Mouse (Mus musculus) liver, embryonic 14.5 days (tissue): ENCODE measurements around the gene Rab8b. TPM values are rescaled to one million over a fixed set of nuclear protein-coding genes. Genes with fewer than 3 reads are reported as not detected.

ENCODE experiments used
- ATAC-seq: fragments of 200-750 bp; cut with Nextera tagmentation; 2 replicates; pipeline ENCODE4 v1.8.0; 2017; ENCODE audit warnings: moderate number of reproducible peaks, mild to moderate bottlenecking, moderate library complexity; ENCODE audit not compliant: insufficient read depth
- DNase-seq, 3 experiments: peaks; one replicate each; pipeline ENCODE4 v3.0.0-alpha.2; 2012 to 2013; ENCODE audit warnings: low read depth in 3 of 3, low spot score in 3 of 3
- H3K27ac ChIP-seq: fragments of 300-500 bp; sonication (generic); 2 replicates; pipeline ENCODE4 v1.5.1; 2014; ENCODE audit warnings: moderate library complexity, mild to moderate bottlenecking, control low read depth, inconsistent platforms
- H3K27me3 ChIP-seq: fragments of 300-500 bp; sonication (generic); 2 replicates; pipeline ENCODE4 v1.6.1; 2014; ENCODE audit warnings: mild to moderate bottlenecking, low read length, moderate library complexity; ENCODE audit not compliant: control insufficient read depth, insufficient read depth
- H3K36me3 ChIP-seq: fragments of 300-500 bp; sonication (generic); replicated peaks from 2 replicates; pipeline ENCODE4 v1.6.1; 2014; ENCODE audit warnings: low read depth; ENCODE audit not compliant: control insufficient read depth, insufficient read depth
- H3K4me1 ChIP-seq, 2 experiments: fragments of 200-500 bp in 1 of 2; fragments of 300-500 bp in 1 of 2; sonication (generic) in 1 of 2; replicated peaks; 2 replicates each; pipeline ENCODE4 v1.6.1; 2012 to 2014; ENCODE audit warnings: antibody characterized with exemption in 1 of 2, inconsistent platforms in 1 of 2, low read length in 1 of 2; ENCODE audit not compliant: control insufficient read depth in 2 of 2, insufficient read depth in 2 of 2
- H3K4me2 ChIP-seq: fragments of 300-500 bp; sonication (generic); 2 replicates; pipeline ENCODE4 v1.6.1; 2014; ENCODE audit warnings: low read depth, mild to moderate bottlenecking, control low read depth, moderate library complexity
- H3K4me3 ChIP-seq, 2 experiments: fragments of 200-500 bp in 1 of 2; fragments of 300-500 bp in 1 of 2; sonication (generic) in 1 of 2; 2 replicates each; pipeline ENCODE4 v1.5.1; 2012 to 2014; ENCODE audit warnings: low read depth in 2 of 2, low read length in 2 of 2, mild to moderate bottlenecking in 2 of 2, control low read depth in 1 of 2, inconsistent platforms in 1 of 2, moderate library complexity in 1 of 2; ENCODE audit not compliant: insufficient read depth in 1 of 2
- H3K9ac ChIP-seq: fragments of 300-500 bp; sonication (generic); replicated peaks from 2 replicates; pipeline ENCODE4 v1.6.1; 2014; ENCODE audit warnings: mild to moderate bottlenecking, control low read depth, moderate library complexity
- H3K9me3 ChIP-seq: fragments of 300-500 bp; sonication (generic); 2 replicates; pipeline ENCODE4 v1.6.1; 2016; ENCODE audit warnings: low read length, mixed read lengths; ENCODE audit not compliant: control insufficient read depth
- CTCF ChIP-seq: IDR thresholded peaks from 2 replicates; pipeline ENCODE4 v1.5.1; 2016; ENCODE audit warnings: antibody characterized with exemption, low read depth, control low read depth
- EP300 ChIP-seq: IDR thresholded peaks from 2 replicates; pipeline ENCODE4 v1.6.1; 2016; ENCODE audit warnings: antibody characterized with exemption, low read depth
- WGBS: fragments of 180-500 bp; shearing (Covaris S2); extraction: QIAGEN DNeasy Blood & Tissue Kit; methylation state at CpG from one replicate; pipeline ENCODE4 v1.1.7; 2014; ENCODE audit not compliant: insufficient replicate concordance; 5-methylcytosine and 5-hydroxymethylcytosine counted together
- polyA plus RNA-seq, 2 experiments: library from polyadenylated mRNA; depleted of rRNA in 1 of 2; stranded (reverse) in 1 of 2; unstranded in 1 of 2; fragments of >200 nt; fragmentation: Nextera tagmentation in 1 of 2; extraction: Ambion mirVana in 1 of 2; gene quantifications; 2 replicates each; pipeline versions ENCODE4 v1.2.1 to v1.2.3; 2012 to 2014

Rab8b gene
- polyA plus RNA-seq, 2 experiments = 18.3 to 20.6 TPM

DNA sequence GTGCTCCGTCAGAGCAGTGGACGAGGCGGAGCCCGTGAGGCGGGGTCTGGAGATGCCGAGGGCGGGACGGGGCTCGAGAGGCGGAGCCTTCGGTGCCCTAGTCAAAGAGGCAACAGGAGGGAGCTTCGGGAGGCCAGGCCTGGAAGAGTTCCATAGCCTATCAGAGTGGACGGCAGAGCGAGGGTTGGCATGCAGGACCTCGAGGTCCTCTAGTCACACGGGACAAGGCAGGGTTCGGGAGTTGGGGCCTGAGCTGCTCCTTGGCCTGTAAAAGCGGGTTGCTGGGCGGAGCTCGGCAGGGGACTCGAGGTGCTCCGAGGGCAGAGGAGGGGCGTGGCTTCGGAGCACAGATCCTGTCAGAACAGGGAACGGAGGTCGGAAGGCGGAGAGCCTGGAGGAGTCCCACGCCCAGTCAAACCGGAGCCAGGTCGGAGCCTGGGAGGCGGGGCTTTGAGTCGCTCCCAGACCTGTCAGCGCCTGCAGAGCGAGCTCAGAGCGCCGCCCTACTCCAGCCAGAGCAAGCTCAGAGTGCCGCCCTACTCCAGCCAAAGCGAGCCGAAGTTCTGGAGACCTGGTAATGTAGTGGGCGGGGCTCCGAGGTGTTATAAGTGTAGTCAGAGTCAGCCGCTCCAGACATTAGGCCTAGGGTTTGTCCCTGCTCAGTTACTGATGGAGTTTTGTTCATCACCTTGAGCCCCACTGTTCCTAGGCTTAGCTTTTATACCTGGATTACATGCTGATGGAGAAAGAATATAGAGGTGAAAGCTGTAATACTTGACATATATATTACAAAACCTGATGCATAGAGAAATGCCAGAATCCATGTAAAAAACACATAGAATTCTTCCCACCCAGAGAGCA, 123.8 kb downstream of the Rab8b start, which contains the start of gene Aph1b:
Aph1b (minus strand) TSS at position 27 of the 861 bp plus-strand sequence.
- H3K27ac ChIP-seq = no peak within 1 kb of the TSS
- ATAC-seq (peak; percentile 97), DNase-seq (peak; percentile 97 to 98 (median 97))
- no peak within 1 kb of the TSS; the same call in 1 of the 2 replicates for H3K9ac ChIP-seq
- H3K9me3 ChIP-seq = no peaks in the 10 kb centered on the region
- 0% methylated on average over 42 of the region's 42 CpGs for WGBS
- no peaks in the 10 kb centered on the region for H3K36me3 ChIP-seq
- H3K4me2 ChIP-seq = peak within 1 kb of the TSS; percentile 74
- H3K4me3 ChIP-seq = peak within 1 kb of the TSS; percentile 54 to 72
- TF ChIP-seq EP300 (no peak), CTCF (peak; percentile 14; the same call in 1 of the 2 replicates)
- peaks cover 4 to 6% of the 10 kb centered on the region in 2 experiments for H3K4me1 ChIP-seq
- peaks cover 15% of the 10 kb centered on the region for H3K27me3 ChIP-seq

- Histone ChIP-seq H3K9ac (no peak overlapping the region), H3K4me1 (peaks cover 4 to 6% of the 10 kb centered on the region in 2 experiments), H3K9me3 (no peaks in the 10 kb centered on the region), H3K4me3 (peak overlapping the region; percentile 50 to 54), H3K27me3 (peaks cover 15% of the 10 kb centered on the region), H3K27ac (no peak overlapping the region), H3K4me2 (peak overlapping the region; percentile 74), H3K36me3 (no peaks in the 10 kb centered on the region)
- DNase-seq (no peak), ATAC-seq (no peak)
- 3% methylated on average over 43 of the region's 43 CpGs for WGBS
- no peak for TF ChIP-seq EP300
- no peak for TF ChIP-seq CTCF
Observed at GRCm38 (mm10) chr9:66794629-66795463, 124.6 kb downstream of the Rab8b start.

Other genes starting within 250 kb of the Rab8b start
- 0.15 and 0.17 TPM in 2 replicates for gene Car12, start 206.0 kb downstream of the Rab8b start, polyA plus RNA-seq (2012; rRNA removed)
- 0.09 and 0.10 TPM in 2 replicates for gene Car12, start 206.0 kb downstream of the Rab8b start, polyA plus RNA-seq (2014; fragmentation: Nextera tagmentation; extraction: Ambion mirVana)
- gene Aph1b, start 124.2 kb downstream of the Rab8b start, polyA plus RNA-seq (2012; rRNA removed) = 0.32 and 0.46 TPM in 2 replicates
- gene Aph1b, start 124.2 kb downstream of the Rab8b start, polyA plus RNA-seq (2014; fragmentation: Nextera tagmentation; extraction: Ambion mirVana) = 1.3 and 1.5 TPM in 2 replicates
- 0.05 and 0.06 TPM in 2 replicates for gene Gm10647, start 122.6 kb downstream of the Rab8b start, polyA plus RNA-seq (2012; rRNA removed)
- 0.08 and 0.11 TPM in 2 replicates for gene Gm10647, start 122.6 kb downstream of the Rab8b start, polyA plus RNA-seq (2014; fragmentation: Nextera tagmentation; extraction: Ambion mirVana)
- gene Aph1c, start 85.0 kb downstream of the Rab8b start, polyA plus RNA-seq (2012; rRNA removed) = 0.77 and 0.80 TPM in 2 replicates
- gene Aph1c, start 85.0 kb downstream of the Rab8b start, polyA plus RNA-seq (2014; fragmentation: Nextera tagmentation; extraction: Ambion mirVana) = 2.4 and 2.5 TPM in 2 replicates
- 176 and 238 TPM in 2 replicates for gene Rps27l, start 26.4 kb upstream of the Rab8b start, polyA plus RNA-seq (2012; rRNA removed)
- gene Rps27l, start 26.4 kb upstream of the Rab8b start, polyA plus RNA-seq (2014; fragmentation: Nextera tagmentation; extraction: Ambion mirVana) = 612 and 652 TPM in 2 replicates
- gene Lactb, start 55.8 kb upstream of the Rab8b start, polyA plus RNA-seq (2012; rRNA removed) = 3.8 and 5.6 TPM in 2 replicates
- 6.8 and 7.7 TPM in 2 replicates for gene Lactb, start 55.8 kb upstream of the Rab8b start, polyA plus RNA-seq (2014; fragmentation: Nextera tagmentation; extraction: Ambion mirVana)
- gene Tpm1, start 129.7 kb upstream of the Rab8b start, polyA plus RNA-seq (2012; rRNA removed) = 49.2 and 87.4 TPM in 2 replicates
- gene Tpm1, start 129.7 kb upstream of the Rab8b start, polyA plus RNA-seq (2014; fragmentation: Nextera tagmentation; extraction: Ambion mirVana) = 113 and 116 TPM in 2 replicates